In genomic region chr13:58074466-58074865, GRCm38 (mm10) we compare ENCODE assay signal across 12 mouse cellular contexts. TPM values are rescaled to one million over a fixed set of nuclear protein-coding genes. Genes with fewer than 3 reads are reported as not detected.
A peak's percentile ranks its signal among the peaks of the same experiment; 100 is the strongest.
DNase-seq lines count a peak whose midpoint lies in the region; ATAC-seq lines count a peak whose summit lies in the region.
"Had no signal": no experiment of that assay in that cellular context is flagged by ENCODE, and none has a peak within 500 bp of the region (broad histone marks: within the 10 kb centered on the region; RNA-seq: fewer than 3 reads in every experiment).

No protein-coding gene starts in this region.

- 71% methylated on average over 6 of the region's 6 CpGs for WGBS in forebrain, embryonic 15.5 days
- 93% methylated on average over 6 of the region's 6 CpGs for WGBS in forebrain, embryonic 11.5 days
- WGBS in midbrain, embryonic 11.5 days = 90% methylated on average over 6 of the region's 6 CpGs
- 88% methylated on average over 6 of the region's 6 CpGs for WGBS in midbrain, embryonic 16.5 days

- no peak overlapping the region; the same call in 1 of the 2 replicates for H3K27ac ChIP-seq in forebrain, embryonic 15.5 days (replicated peaks)
- no peak overlapping the region for H3K27ac ChIP-seq in forebrain, embryonic 11.5 days (ENCODE audit: low read depth, low read length)
- no peak overlapping the region for H3K27ac ChIP-seq in midbrain, embryonic 11.5 days (ENCODE audit: low read depth, low read length)
- no peak overlapping the region for H3K27ac ChIP-seq in midbrain, embryonic 16.5 days (ENCODE audit: low read length)
- H3K27ac ChIP-seq: limb, embryonic 12.5 days had no signal

- intact Hi-C loops in left cerebral cortex, postnatal 36 days (cut with DNase I) = no loop called here

- H3K4me1 ChIP-seq in forebrain, embryonic 15.5 days = peaks cover 10% of the 10 kb centered on the region; the same call in 1 of the 2 replicates
- H3K4me1 ChIP-seq in forebrain, embryonic 11.5 days (replicated peaks; ENCODE audit: control insufficient read depth, insufficient read depth, low read length) = no peaks in the 10 kb centered on the region
- no peaks in the 10 kb centered on the region for H3K4me1 ChIP-seq in midbrain, embryonic 11.5 days (ENCODE audit: control insufficient read depth, insufficient read depth, low read length)
- H3K4me1 ChIP-seq in midbrain, embryonic 16.5 days (ENCODE audit: control insufficient read depth, insufficient read depth, low read length) = no peaks in the 10 kb centered on the region
- H3K4me1 ChIP-seq: limb, embryonic 12.5 days had no signal

- no peak overlapping the region for H3K4me3 ChIP-seq in forebrain, embryonic 15.5 days
- no peak overlapping the region for H3K4me3 ChIP-seq in forebrain, embryonic 11.5 days (ENCODE audit: low read depth, low read length)
- H3K4me3 ChIP-seq in midbrain, embryonic 11.5 days (ENCODE audit: low read depth, low read length) = no peak overlapping the region
- no peak overlapping the region for H3K4me3 ChIP-seq in midbrain, embryonic 16.5 days (ENCODE audit: low read depth, low read length)
- H3K4me3 ChIP-seq: limb, embryonic 12.5 days had no signal

- H3K27me3 ChIP-seq in forebrain, embryonic 15.5 days = no peaks in the 10 kb centered on the region
- H3K27me3 ChIP-seq in forebrain, embryonic 11.5 days (ENCODE audit: control insufficient read depth, insufficient read depth, low read length) = no peaks in the 10 kb centered on the region
- no peaks in the 10 kb centered on the region for H3K27me3 ChIP-seq in midbrain, embryonic 11.5 days (ENCODE audit: control insufficient read depth, insufficient read depth, low read length)
- H3K27me3 ChIP-seq in midbrain, embryonic 16.5 days (ENCODE audit: control insufficient read depth, insufficient read depth, low read depth, low read length) = no peaks in the 10 kb centered on the region
- H3K27me3 ChIP-seq: limb, embryonic 12.5 days had no signal

- no peaks in the 10 kb centered on the region for H3K9me3 ChIP-seq in forebrain, embryonic 15.5 days
- H3K9me3 ChIP-seq in forebrain, embryonic 11.5 days (ENCODE audit: control insufficient read depth, low read length) = no peaks in the 10 kb centered on the region
- no peaks in the 10 kb centered on the region for H3K9me3 ChIP-seq in midbrain, embryonic 11.5 days (ENCODE audit: control insufficient read depth, low read length)
- no peaks in the 10 kb centered on the region for H3K9me3 ChIP-seq in midbrain, embryonic 16.5 days (replicated peaks; ENCODE audit: control insufficient read depth, low read length, poor library complexity, severe bottlenecking)
- H3K9me3 ChIP-seq: limb, embryonic 12.5 days had no signal

- no peak overlapping the region for H3K9ac ChIP-seq in forebrain, embryonic 15.5 days (replicated peaks)
- H3K9ac ChIP-seq in forebrain, embryonic 11.5 days (ENCODE audit: low read length) = no peak overlapping the region
- H3K9ac ChIP-seq in midbrain, embryonic 11.5 days (ENCODE audit: low read length) = no peak overlapping the region
- H3K9ac ChIP-seq in midbrain, embryonic 16.5 days (ENCODE audit: low read depth, low read length) = no peak overlapping the region
- H3K9ac ChIP-seq: limb, embryonic 12.5 days had no signal

- no peak overlapping the region for H3K4me2 ChIP-seq in forebrain, embryonic 15.5 days (replicated peaks)
- no peak overlapping the region for H3K4me2 ChIP-seq in forebrain, embryonic 11.5 days (ENCODE audit: low read depth, low read length, severe bottlenecking)
- H3K4me2 ChIP-seq in midbrain, embryonic 11.5 days = no peak overlapping the region
- no peak overlapping the region for H3K4me2 ChIP-seq in midbrain, embryonic 16.5 days (ENCODE audit: low read length)
- H3K4me2 ChIP-seq: limb, embryonic 12.5 days had no signal

- ATAC-seq in forebrain, embryonic 15.5 days (replicated peaks) = 0 out of 2 replicates have a peak, but pooled peaks have one; percentile 66
- ATAC-seq in forebrain, embryonic 11.5 days (replicated peaks; ENCODE audit: low FRiP score) = no peak
- ATAC-seq in midbrain, embryonic 11.5 days (ENCODE audit: low FRiP score) = no peak
- no peak for ATAC-seq in midbrain, embryonic 16.5 days

- no peaks in the 10 kb centered on the region for H3K36me3 ChIP-seq in forebrain, embryonic 15.5 days
- H3K36me3 ChIP-seq in forebrain, embryonic 11.5 days (ENCODE audit: control insufficient read depth, insufficient read depth, low read length) = no peaks in the 10 kb centered on the region
- H3K36me3 ChIP-seq in midbrain, embryonic 11.5 days (ENCODE audit: control insufficient read depth, insufficient read depth, low read length) = no peaks in the 10 kb centered on the region
- H3K36me3 ChIP-seq in midbrain, embryonic 16.5 days (ENCODE audit: control insufficient read depth, insufficient read depth, low read length) = peaks cover 4% of the 10 kb centered on the region
- H3K36me3 ChIP-seq: G1E had no signal

- no peak for DNase-seq in forebrain, embryonic 11.5 days (ENCODE audit: low spot score)
- DNase-seq in midbrain, embryonic 11.5 days (ENCODE audit: low spot score, missing footprints) = peak; percentile 28
- DNase-seq in cerebellum, postnatal 25 days = peak; percentile 69 to 71
- peak; percentile 51 to 66 for DNase-seq in left cerebral cortex, postnatal 36 days (ENCODE audit: low spot score in 2 of 2)
- DNase-seq in adrenal gland, adult 8-10 months = no peak
- DNase-seq in embryo, embryonic 9.5 days (ENCODE audit: extremely low spot score) = no peak
- DNase-seq: gastrocnemius, postnatal 36 days; kidney, adult 2 months had no signal

RNA-seq across cellular contexts. Expression of gene Klhl3, which starts 38.9 kb away (rescaled TPM):
- 8.6 and 9.0 TPM in 2 replicates for polyA plus RNA-seq in forebrain, embryonic 15.5 days (2015; fragmentation: Nextera tagmentation; extraction: Ambion mirVana)
- polyA plus RNA-seq in forebrain, embryonic 11.5 days (2014; fragmentation: Nextera tagmentation; extraction: Ambion mirVana) = 3.1 TPM in 2 replicates
- 2.6 and 3.2 TPM in 2 replicates for polyA plus RNA-seq in midbrain, embryonic 11.5 days (2014; fragmentation: Nextera tagmentation; extraction: Ambion mirVana)
- polyA plus RNA-seq in midbrain, embryonic 16.5 days (2015; fragmentation: Nextera tagmentation; extraction: Ambion mirVana) = 13.9 and 15.0 TPM in 2 replicates
- total RNA-seq in left cerebral cortex, postnatal 36 days (2021) = 10 to 100 TPM; 27.8 to 38.4 TPM
- total RNA-seq in adrenal gland, adult 8-10 months (2022) = 1 to 10 TPM; 1.1 to 4.2 (median 3.2) TPM
- polyA plus RNA-seq: G1E had no signal

RNA-seq across cellular contexts. Expression of gene Hnrnpa0, which starts 53.9 kb away (rescaled TPM):
- polyA plus RNA-seq in forebrain, embryonic 15.5 days (2015; fragmentation: Nextera tagmentation; extraction: Ambion mirVana) = 52.4 and 57.9 TPM in 2 replicates
- polyA plus RNA-seq in forebrain, embryonic 11.5 days (2014; fragmentation: Nextera tagmentation; extraction: Ambion mirVana) = 50.5 and 51.2 TPM in 2 replicates
- polyA plus RNA-seq in midbrain, embryonic 11.5 days (2014; fragmentation: Nextera tagmentation; extraction: Ambion mirVana) = 60.0 and 63.3 TPM in 2 replicates
- polyA plus RNA-seq in midbrain, embryonic 16.5 days (2015; fragmentation: Nextera tagmentation; extraction: Ambion mirVana) = 42.9 and 46.5 TPM in 2 replicates
- total RNA-seq in left cerebral cortex, postnatal 36 days (2021) = 100 to 1,000 TPM; 118 to 134 TPM
- 100 to 1,000 TPM; 104 to 131 (median 119) TPM for total RNA-seq in adrenal gland, adult 8-10 months (2022)

Comparison
In these comparisons a context has a peak if more than half of its experiments do, and no peak if none do; other contexts are left out.
1. DNase-seq: peak in midbrain, embryonic 11.5 days (single experiment), cerebellum, postnatal 25 days (2 of 2) and left cerebral cortex, postnatal 36 days (2 of 2); none in forebrain, embryonic 11.5 days (single experiment), adrenal gland, adult 8-10 months (single experiment) and embryo, embryonic 9.5 days (single experiment).